Mouse (Mus musculus): ENCODE results near the gene Pebp1.

DNA sequence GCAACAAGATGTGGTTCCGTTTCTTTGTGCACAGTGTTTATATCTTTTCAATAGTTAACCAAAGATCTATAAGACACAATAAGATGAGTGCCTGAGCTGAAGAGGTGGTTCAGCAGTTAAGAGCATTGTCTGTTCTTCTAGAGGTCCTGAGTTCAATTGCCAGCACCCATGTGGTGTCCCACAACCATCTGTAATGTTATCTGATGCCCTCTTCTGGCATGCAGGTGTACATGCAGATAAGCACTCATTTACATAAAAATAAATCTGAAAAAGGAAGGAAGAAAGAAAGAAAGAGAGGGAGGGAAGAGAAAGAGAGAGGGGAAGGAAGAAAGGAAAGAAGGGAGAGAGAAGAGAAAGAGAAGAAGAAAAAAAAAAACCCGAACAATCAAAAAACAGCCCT is 19.4 kb upstream of the Pebp1 start:
- TF ChIP-seq POLR2A (IDR thresholded peaks at IDR 0.05; ENCODE audit: borderline replicate concordance, extremely low read depth, insufficient read depth, insufficient read length, poor library complexity, severe bottlenecking) (no peak), CTCF (IDR thresholded peaks at IDR 0.05; ENCODE audit: borderline replicate concordance, extremely low read depth, insufficient read depth, insufficient read length) (no peak)

Data from brain, embryonic 14.5 days (tissue).